Mouse (Mus musculus): ENCODE results near the gene Ftcd. TPM values are rescaled to one million over a fixed set of nuclear protein-coding genes. Genes with fewer than 3 reads are reported as not detected.
A peak's percentile ranks its signal among the peaks of the same experiment; 100 is the strongest.

Gene Ftcd
- 41.2 and 55.5 TPM in 2 replicates for polyA plus RNA-seq (2015; fragmentation: Nextera tagmentation; extraction: Ambion mirVana)

DNA sequence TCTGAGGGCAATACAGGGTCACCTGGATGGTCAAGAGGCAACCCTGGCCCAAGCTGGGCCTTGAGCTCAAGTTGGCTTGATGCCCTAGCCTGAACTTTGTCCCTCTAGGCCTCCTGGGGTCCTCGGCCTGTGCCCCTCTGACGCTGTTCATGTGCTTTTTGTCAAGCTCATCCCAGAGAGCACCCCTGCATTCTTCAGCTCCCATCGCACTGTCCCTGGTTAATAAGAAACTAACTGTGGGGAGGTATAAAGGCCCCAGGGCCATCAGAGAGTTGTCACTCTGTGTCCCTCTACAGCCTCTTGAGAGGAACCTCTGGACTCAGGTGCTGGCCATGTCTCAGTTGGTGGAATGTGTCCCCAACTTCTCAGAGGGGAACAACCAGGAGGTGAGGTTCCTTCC, at the start of gene Ftcd:
Ftcd (plus strand) TSS at position 275 of the 400 bp plus-strand sequence.
- H3K36me3 ChIP-seq (replicated peaks), result no peaks in the 10 kb centered on the region
- peak within 1 kb of the TSS; percentile 22; the same call in 1 of the 2 replicates for H3K4me3 ChIP-seq (replicated peaks)
- ATAC-seq (ENCODE audit: insufficient read depth), result peak; percentile 69
- peaks cover 3% of the 10 kb centered on the region for H3K4me1 ChIP-seq (replicated peaks)
- no peaks in the 10 kb centered on the region for H3K27me3 ChIP-seq
- no peak within 1 kb of the TSS for H3K9ac ChIP-seq
- H3K9me3 ChIP-seq (replicated peaks), result no peaks in the 10 kb centered on the region
- H3K4me2 ChIP-seq, result peak within 1 kb of the TSS; percentile 48
- 72% methylated on average over 3 of the region's 3 CpGs for WGBS (ENCODE audit: insufficient replicate concordance)
- peak within 1 kb of the TSS; percentile 78 for H3K27ac ChIP-seq (replicated peaks)

DNA sequence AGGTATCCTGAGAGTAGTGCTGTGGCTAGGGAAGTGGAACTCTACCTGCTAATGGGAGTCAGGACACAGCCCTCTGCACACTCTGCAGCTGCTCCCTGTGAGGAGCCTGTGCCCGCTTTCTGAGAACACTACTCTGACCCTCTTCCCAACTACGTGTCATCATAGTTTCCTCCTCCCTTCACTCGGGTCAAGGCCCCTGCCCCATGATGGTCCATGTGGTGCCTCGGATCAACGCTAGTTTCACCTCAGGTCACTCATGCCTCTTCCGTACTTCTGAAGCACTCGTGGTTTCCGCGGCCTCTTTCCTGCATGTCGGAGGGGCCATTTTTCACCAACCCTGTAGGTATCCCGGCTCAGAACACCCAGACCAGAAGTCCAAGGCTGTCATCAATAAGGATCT, 44.5 kb upstream of the Ftcd start:
- Histone ChIP-seq H3K36me3 (replicated peaks) (peaks cover 20% of the 10 kb centered on the region), H3K9ac (peak overlapping the region; percentile 7; the same call in 1 of the 2 replicates), H3K4me2 (peak overlapping the region; percentile 95), H3K27ac (replicated peaks) (peak overlapping the region; percentile 51), H3K4me3 (replicated peaks) (peak overlapping the region; percentile 67), H3K9me3 (replicated peaks) (no peaks in the 10 kb centered on the region), H3K27me3 (no peaks in the 10 kb centered on the region), H3K4me1 (replicated peaks) (peaks cover 17% of the 10 kb centered on the region)
- ATAC-seq (ENCODE audit: insufficient read depth), result 0 out of 2 replicates have a peak, but pooled peaks have one; percentile 4
- 1% methylated on average over 11 of the region's 11 CpGs for WGBS (ENCODE audit: insufficient replicate concordance)

DNA sequence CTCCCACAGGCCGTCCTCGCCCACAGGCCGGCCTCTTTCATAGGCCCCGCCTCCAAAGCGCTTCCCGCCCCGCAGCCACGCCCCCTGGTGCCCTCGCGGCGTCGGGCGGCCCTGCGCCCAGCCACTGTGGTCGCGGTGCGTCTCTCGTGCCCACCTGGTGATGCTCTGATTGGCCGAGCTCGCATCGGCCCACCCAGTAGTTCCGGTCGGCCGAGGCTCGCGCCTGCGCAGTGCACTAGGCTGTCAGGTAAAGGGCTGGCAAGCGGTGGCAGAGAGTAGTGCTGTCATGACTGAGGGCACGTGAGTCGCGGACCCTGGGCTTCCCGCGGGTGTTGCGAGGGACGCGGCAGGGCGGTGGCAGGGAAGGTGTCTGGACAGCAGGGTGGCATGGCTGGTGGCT, 44.1 kb upstream of the Ftcd start, which contains the start of gene Lss:
Lss (plus strand) TSS at position 214 of the 400 bp plus-strand sequence.
- WGBS (ENCODE audit: insufficient replicate concordance), result under 1% methylated on average over 37 of the region's 37 CpGs

DNA sequence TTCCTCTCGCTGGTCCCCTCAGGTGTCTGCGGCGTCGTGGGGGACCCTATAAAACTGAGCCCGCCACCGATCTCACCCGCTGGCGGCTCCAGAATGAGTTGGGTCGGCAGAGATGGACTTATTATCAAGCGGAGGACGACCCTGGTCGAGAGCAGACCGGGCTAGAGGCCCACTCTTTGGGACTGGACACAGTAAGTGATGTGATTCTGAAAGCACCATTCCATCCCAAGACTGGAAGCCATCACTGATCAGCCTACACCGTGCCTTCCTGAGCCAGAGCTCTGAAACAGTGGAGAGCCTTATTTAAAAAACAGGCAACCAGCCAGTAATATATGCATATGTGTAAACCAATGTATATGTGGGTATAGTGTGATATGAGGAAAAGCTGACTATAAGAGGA, 43.6 kb upstream of the Ftcd start:
- WGBS (ENCODE audit: insufficient replicate concordance), result 3% methylated on average over 14 of the region's 14 CpGs

More for the DNA sequence above, 44.1 kb upstream of the Ftcd start, which contains the start of gene Lss:
- Histone ChIP-seq H3K4me3 (replicated peaks) (peak within 1 kb of the TSS; percentile 67), H3K36me3 (replicated peaks) (peaks cover 25% of the 10 kb centered on the region), H3K27me3 (no peaks in the 10 kb centered on the region), H3K4me2 (peak within 1 kb of the TSS; percentile 95), H3K9me3 (replicated peaks) (no peaks in the 10 kb centered on the region), H3K9ac (peak within 1 kb of the TSS; percentile 63), H3K27ac (replicated peaks) (peak within 1 kb of the TSS; percentile 67), H3K4me1 (replicated peaks) (peaks cover 17% of the 10 kb centered on the region)
- peak; percentile 99 for ATAC-seq (ENCODE audit: insufficient read depth)

DNA sequence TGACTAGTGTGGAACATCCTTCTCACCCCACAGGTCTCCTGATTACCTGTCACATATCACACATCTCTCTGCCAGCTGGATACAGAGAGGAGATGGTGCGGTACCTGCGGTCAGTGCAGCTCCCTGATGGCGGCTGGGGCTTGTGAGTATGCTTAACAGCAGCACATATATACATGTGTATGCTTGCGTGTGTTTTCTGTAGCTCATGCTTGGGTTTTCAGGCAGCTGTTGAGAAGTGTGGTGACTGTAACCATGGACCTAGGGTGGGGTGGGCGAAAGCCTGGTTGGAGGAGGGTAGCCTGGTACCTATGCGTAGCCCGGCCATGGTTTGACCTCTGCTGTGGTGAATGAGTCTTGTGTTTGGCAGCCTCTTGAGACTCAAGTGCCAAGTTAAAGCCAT, 39.9 kb upstream of the Ftcd start:
- Histone ChIP-seq H3K9me3 (replicated peaks) (no peaks in the 10 kb centered on the region), H3K27ac (replicated peaks) (no peak overlapping the region), H3K4me1 (replicated peaks) (peaks cover 18% of the 10 kb centered on the region), H3K36me3 (replicated peaks) (peaks cover 54% of the 10 kb centered on the region), H3K4me2 (no peak overlapping the region), H3K4me3 (replicated peaks) (no peak overlapping the region), H3K27me3 (no peaks in the 10 kb centered on the region), H3K9ac (no peak overlapping the region)
- WGBS (ENCODE audit: insufficient replicate concordance), result 91% methylated on average over 7 of the region's 7 CpGs
- ATAC-seq (ENCODE audit: insufficient read depth), result no peak

More for the DNA sequence above, 43.6 kb upstream of the Ftcd start:
- Histone ChIP-seq H3K4me1 (replicated peaks) (peaks cover 17% of the 10 kb centered on the region), H3K4me2 (peak overlapping the region; percentile 95), H3K4me3 (replicated peaks) (peak overlapping the region; percentile 67), H3K27ac (replicated peaks) (peak overlapping the region; percentile 67), H3K9me3 (replicated peaks) (no peaks in the 10 kb centered on the region), H3K27me3 (no peaks in the 10 kb centered on the region), H3K36me3 (replicated peaks) (peaks cover 29% of the 10 kb centered on the region), H3K9ac (peak overlapping the region; percentile 63)
- peak; percentile 3; the same call in 1 of the 2 replicates for ATAC-seq (ENCODE audit: insufficient read depth)

DNA sequence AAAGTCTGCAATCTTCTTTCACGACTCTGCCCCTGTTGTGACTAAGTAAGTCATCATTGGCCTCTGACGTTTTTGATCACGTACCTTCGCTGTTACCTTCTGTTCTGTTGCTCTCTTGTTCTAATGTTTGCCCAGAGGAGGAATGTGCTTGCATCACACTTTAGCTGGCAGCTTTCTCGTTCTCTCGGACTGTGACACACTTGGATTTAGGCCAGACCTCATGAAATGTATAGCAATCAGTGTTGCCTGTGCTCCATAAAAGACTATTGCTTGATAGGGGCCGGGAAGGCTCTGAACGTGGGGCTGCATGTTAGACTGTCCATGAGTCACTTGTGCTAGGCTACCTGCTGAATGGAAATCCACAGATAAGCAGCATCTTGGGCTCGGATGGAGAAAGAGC, 37.8 kb upstream of the Ftcd start:
- Histone ChIP-seq H3K36me3 (replicated peaks) (peaks cover 75% of the 10 kb centered on the region), H3K4me2 (no peak overlapping the region), H3K4me3 (replicated peaks) (no peak overlapping the region), H3K4me1 (replicated peaks) (0 out of 2 replicates have a peak, but pooled peaks cover 3% of the 10 kb centered on the region), H3K9me3 (replicated peaks) (no peaks in the 10 kb centered on the region), H3K27ac (replicated peaks) (no peak overlapping the region), H3K27me3 (no peaks in the 10 kb centered on the region), H3K9ac (no peak overlapping the region)
- WGBS (ENCODE audit: insufficient replicate concordance), result 63% methylated on average over 9 of the region's 9 CpGs
- peak; percentile 30 for ATAC-seq (ENCODE audit: insufficient read depth)

DNA sequence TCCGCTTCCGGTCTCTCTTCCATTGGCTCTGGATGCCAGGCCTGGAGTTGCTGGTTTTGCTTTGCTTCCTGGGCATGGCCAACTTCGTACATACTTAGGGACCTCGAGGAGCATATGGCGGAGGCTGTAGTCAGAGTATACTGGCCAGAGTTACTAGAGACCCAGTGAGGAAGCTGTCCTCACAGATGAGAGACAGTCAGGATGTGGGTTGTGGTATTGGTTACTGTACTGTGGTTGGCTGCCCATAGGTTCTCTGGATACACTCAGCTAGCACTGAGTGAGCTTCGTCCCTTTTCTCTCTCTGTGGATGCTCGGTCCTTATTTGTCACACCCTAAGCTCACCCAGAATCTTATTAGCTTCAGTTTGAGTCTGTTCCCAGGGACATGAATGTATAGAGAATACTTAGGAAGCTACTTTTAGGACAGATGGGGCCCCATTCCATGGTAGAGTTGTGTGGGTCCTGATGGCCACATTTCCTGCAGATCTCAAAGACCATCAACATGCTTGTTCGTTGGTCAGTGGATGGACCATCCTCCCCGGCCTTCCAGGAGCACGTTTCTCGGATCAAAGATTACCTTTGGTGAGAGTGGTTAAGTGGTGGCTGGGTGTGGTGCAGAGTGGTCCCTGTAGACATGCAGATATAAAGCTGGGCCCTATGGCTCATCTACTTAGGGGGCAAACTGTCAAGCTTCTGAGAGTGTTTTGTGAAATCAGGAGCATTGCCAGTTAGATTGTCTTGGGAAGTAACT, 33.9 kb upstream of the Ftcd start:
- Histone ChIP-seq H3K4me1 (replicated peaks) (0 out of 2 replicates have a peak, but pooled peaks cover 3% of the 10 kb centered on the region), H3K9ac (no peak overlapping the region), H3K4me2 (no peak overlapping the region), H3K9me3 (replicated peaks) (no peaks in the 10 kb centered on the region), H3K27ac (replicated peaks) (no peak overlapping the region), H3K4me3 (replicated peaks) (no peak overlapping the region), H3K27me3 (no peaks in the 10 kb centered on the region), H3K36me3 (replicated peaks) (peaks cover 86% of the 10 kb centered on the region)
- no peak for ATAC-seq (ENCODE audit: insufficient read depth)
- WGBS (ENCODE audit: insufficient replicate concordance), result 50% methylated on average over 11 of the region's 11 CpGs

DNA sequence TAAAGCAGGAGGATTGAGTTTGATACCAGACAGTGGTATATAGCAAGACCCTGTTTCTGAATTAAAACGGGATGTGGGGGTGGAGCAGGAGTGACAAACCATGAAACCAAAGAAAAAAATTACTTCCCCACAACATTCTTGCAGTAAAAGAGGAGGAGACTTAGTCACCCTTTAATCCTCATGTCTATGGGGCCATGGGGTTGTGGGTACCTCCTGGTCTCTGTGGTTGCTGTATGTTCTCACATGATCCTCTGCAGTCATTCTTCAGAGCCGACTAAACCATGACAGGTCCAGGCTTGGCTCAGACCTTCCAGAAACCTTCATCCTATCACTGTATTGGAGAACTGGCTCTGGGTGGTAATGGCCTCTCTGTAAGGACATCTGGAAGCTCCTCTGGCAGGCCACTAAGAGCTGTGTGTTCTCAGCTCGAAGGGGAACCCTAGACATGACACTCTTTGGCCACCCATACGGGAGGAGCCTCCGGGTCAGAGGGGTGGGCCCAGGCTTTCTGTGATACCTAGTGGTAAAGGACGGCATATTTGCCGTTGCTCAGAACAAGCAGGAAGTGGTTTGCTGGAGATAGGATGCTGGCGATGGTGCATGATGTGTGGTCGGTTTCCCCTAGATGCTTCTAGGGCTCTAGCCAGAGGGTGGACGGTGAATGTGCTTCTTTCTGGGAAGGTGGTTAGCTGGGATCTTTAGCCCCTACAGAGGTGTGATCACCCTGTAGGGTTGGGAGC, 32.6 kb upstream of the Ftcd start:
- 26% methylated on average over 10 of the region's 10 CpGs for WGBS (ENCODE audit: insufficient replicate concordance)
- no peak overlapping the region for H3K9ac ChIP-seq
- no peaks in the 10 kb centered on the region for H3K9me3 ChIP-seq (replicated peaks)
- H3K4me2 ChIP-seq, result no peak overlapping the region
- no peak overlapping the region for H3K4me3 ChIP-seq (replicated peaks)
- no peak for ATAC-seq (ENCODE audit: insufficient read depth)
- H3K27me3 ChIP-seq, result no peaks in the 10 kb centered on the region
- H3K27ac ChIP-seq (replicated peaks), result no peak overlapping the region
- H3K4me1 ChIP-seq (replicated peaks), result no peaks in the 10 kb centered on the region
- H3K36me3 ChIP-seq (replicated peaks), result peaks cover 90% of the 10 kb centered on the region

DNA sequence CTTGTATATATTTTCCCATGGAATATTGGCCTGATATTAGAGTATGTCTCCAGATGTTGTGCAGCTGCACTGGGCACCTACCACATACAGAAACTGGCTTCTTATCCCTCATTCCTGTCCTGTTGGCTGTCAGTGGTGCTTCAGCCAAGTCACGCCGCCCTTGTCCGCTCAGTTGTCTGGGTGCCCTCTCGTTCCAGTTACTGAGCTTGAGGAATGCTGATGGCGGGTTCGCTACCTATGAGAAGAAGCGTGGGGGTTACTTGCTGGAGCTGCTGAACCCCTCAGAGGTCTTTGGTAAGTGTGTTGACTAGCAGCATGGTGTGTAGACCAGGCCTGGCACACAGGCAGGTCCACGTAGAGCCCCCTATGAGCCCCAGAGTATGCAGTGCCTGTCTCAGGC, 28.9 kb upstream of the Ftcd start:
- H3K36me3 ChIP-seq (replicated peaks), result peaks cover 90% of the 10 kb centered on the region
- no peak for ATAC-seq (ENCODE audit: insufficient read depth)
- H3K9me3 ChIP-seq (replicated peaks), result no peaks in the 10 kb centered on the region
- no peak overlapping the region for H3K4me3 ChIP-seq (replicated peaks)
- 85% methylated on average over 8 of the region's 8 CpGs for WGBS (ENCODE audit: insufficient replicate concordance)
- H3K9ac ChIP-seq, result no peak overlapping the region
- H3K4me2 ChIP-seq, result no peak overlapping the region
- H3K27me3 ChIP-seq, result no peaks in the 10 kb centered on the region
- no peak overlapping the region for H3K27ac ChIP-seq (replicated peaks)
- H3K4me1 ChIP-seq (replicated peaks), result no peaks in the 10 kb centered on the region

DNA sequence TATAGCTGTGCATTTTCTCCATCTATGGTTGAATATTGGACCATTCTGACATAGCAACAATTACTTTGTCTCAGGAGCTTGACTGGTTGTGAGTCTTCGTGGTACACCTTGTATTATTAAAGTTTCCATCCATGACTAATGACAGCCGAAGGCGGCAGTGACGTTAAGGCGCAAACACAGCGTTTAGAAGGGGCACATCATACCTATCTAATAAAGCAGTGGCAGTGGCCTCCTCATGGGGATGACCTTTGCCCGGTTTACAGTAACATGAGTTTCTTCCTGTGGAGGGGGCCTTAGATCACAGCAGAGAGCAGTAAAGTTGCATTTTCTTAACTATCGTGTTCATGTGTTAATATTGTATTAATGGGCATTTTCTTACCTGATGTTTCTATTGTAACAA, 27.2 kb upstream of the Ftcd start:
- Histone ChIP-seq H3K4me3 (replicated peaks) (no peak overlapping the region), H3K4me2 (no peak overlapping the region), H3K27ac (replicated peaks) (no peak overlapping the region), H3K4me1 (replicated peaks) (no peaks in the 10 kb centered on the region), H3K9ac (no peak overlapping the region), H3K27me3 (no peaks in the 10 kb centered on the region), H3K36me3 (replicated peaks) (peaks cover 90% of the 10 kb centered on the region), H3K9me3 (replicated peaks) (no peaks in the 10 kb centered on the region)
- 79% methylated on average over 8 of the region's 8 CpGs for WGBS (ENCODE audit: insufficient replicate concordance)
- ATAC-seq (ENCODE audit: insufficient read depth), result no peak

DNA sequence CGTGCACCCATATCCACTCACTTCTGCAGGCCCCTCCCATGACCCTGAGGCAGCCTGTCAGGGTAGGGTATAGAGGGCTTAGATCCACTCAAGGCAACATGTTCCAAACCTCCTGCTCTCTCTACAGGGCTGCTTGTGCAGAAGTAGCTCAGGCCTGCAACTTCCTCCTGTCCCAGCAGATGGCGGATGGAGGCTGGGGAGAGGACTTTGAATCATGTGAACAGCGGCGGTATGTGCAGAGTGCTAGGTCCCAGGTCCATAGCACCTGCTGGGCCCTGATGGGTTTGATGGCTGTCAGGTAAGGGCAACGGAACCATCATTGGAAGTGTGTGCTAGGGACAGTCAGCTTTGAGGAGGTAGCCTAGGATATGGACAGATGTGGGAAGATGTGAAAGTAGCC, 25.0 kb upstream of the Ftcd start:
- no peak overlapping the region for H3K9ac ChIP-seq
- H3K4me1 ChIP-seq (replicated peaks), result no peaks in the 10 kb centered on the region
- no peak overlapping the region for H3K4me3 ChIP-seq (replicated peaks)
- H3K27me3 ChIP-seq, result no peaks in the 10 kb centered on the region
- WGBS (ENCODE audit: insufficient replicate concordance), result 72% methylated on average over 5 of the region's 5 CpGs
- H3K9me3 ChIP-seq (replicated peaks), result no peaks in the 10 kb centered on the region
- peaks cover 81% of the 10 kb centered on the region for H3K36me3 ChIP-seq (replicated peaks)
- no peak for ATAC-seq (ENCODE audit: insufficient read depth)
- no peak overlapping the region for H3K27ac ChIP-seq (replicated peaks)
- no peak overlapping the region for H3K4me2 ChIP-seq
